Mouse (Mus musculus) right cerebral cortex, postnatal 10 days (tissue): ENCODE measurements around the gene Adgra3.

Experiments used
- DNase-seq, 2 experiments: peaks; one replicate each; pipeline ENCODE4 v3.0.0; 2021; ENCODE audit warnings: low spot score in 2 of 2

Adgra3 gene

GRCm38 (mm10) chr5:50031763-50032272 is 27.0 kb downstream of the Adgra3 start:
- DNase-seq, result no peak

- no peak for DNase-seq
Measured at GRCm38 (mm10) chr5:50031288-50031687, 27.5 kb downstream of the Adgra3 start.

- DNase-seq, result no peak
Measured at GRCm38 (mm10) chr5:50029662-50030061, 29.1 kb downstream of the Adgra3 start.

- DNase-seq, result peak in 1 of 2 experiments; percentile 32
Measured at GRCm38 (mm10) chr5:50027561-50027960, 31.2 kb downstream of the Adgra3 start.

GRCm38 (mm10) chr5:50027001-50027400 is 31.8 kb downstream of the Adgra3 start:
- no peak for DNase-seq

- no peak for DNase-seq
Measured at GRCm38 (mm10) chr5:50026148-50026547, 32.7 kb downstream of the Adgra3 start.

GRCm38 (mm10) chr5:50024097-50024496 is 34.7 kb downstream of the Adgra3 start:
- no peak for DNase-seq

- no peak for DNase-seq
Measured at GRCm38 (mm10) chr5:50015987-50016587, 42.7 kb downstream of the Adgra3 start.

- no peak for DNase-seq
Measured at GRCm38 (mm10) chr5:50015147-50015697, 43.6 kb downstream of the Adgra3 start.

- DNase-seq, result no peak
Measured at GRCm38 (mm10) chr5:50014658-50015057, 44.1 kb downstream of the Adgra3 start.

GRCm38 (mm10) chr5:50013965-50014364 is 44.8 kb downstream of the Adgra3 start:
- no peak for DNase-seq

- no peak for DNase-seq
Measured at GRCm38 (mm10) chr5:50008841-50009240, 50.0 kb downstream of the Adgra3 start.

GRCm38 (mm10) chr5:50006915-50007658 is 51.7 kb downstream of the Adgra3 start:
- no peak for DNase-seq

GRCm38 (mm10) chr5:50002269-50002668 is 56.5 kb downstream of the Adgra3 start:
- DNase-seq, result no peak

- no peak for DNase-seq
Measured at GRCm38 (mm10) chr5:49999764-50000163, 59.0 kb downstream of the Adgra3 start.

- no peak for DNase-seq
Measured at GRCm38 (mm10) chr5:49997019-49997418, 61.8 kb downstream of the Adgra3 start.

GRCm38 (mm10) chr5:49996457-49996856 is 62.3 kb downstream of the Adgra3 start:
- peak; percentile 46 to 47 for DNase-seq

- no peak for DNase-seq
Measured at GRCm38 (mm10) chr5:49990737-49991323, 68.0 kb downstream of the Adgra3 start.

GRCm38 (mm10) chr5:49988015-49988798 is 70.6 kb downstream of the Adgra3 start:
- peak; percentile 52 to 54 for DNase-seq

- DNase-seq, result no peak
Measured at GRCm38 (mm10) chr5:49980727-49981126, 78.1 kb downstream of the Adgra3 start.

GRCm38 (mm10) chr5:49979246-49979645 is 79.6 kb downstream of the Adgra3 start:
- DNase-seq, result no peak

GRCm38 (mm10) chr5:49975971-49976370 is 82.8 kb downstream of the Adgra3 start:
- peak; percentile 83 to 89 for DNase-seq
